Mouse (Mus musculus) embryonic facial prominence, embryonic 12.5 days (tissue): Measurements from ENCODE around the gene Bag1. TPM values are rescaled to one million over a fixed set of nuclear protein-coding genes. Genes with fewer than 3 reads are reported as not detected.

Source experiments
- ATAC-seq: fragments of 200-750 bp; cut with Nextera tagmentation; 2 replicates; pipeline ENCODE4 v1.8.0; 2017; ENCODE audit not compliant: insufficient number of reproducible peaks, insufficient read depth, low FRiP score, low TSS enrichment
- H3K27ac ChIP-seq: fragments of 300-500 bp; sonication (generic); 2 replicates; pipeline ENCODE4 v1.5.1; 2016; ENCODE audit warnings: mild to moderate bottlenecking
- H3K27me3 ChIP-seq: fragments of 300-500 bp; sonication (generic); 2 replicates; pipeline ENCODE4 v1.6.1; 2016; ENCODE audit warnings: mild to moderate bottlenecking, moderate library complexity
- H3K36me3 ChIP-seq: fragments of 300-500 bp; sonication (generic); 2 replicates; pipeline ENCODE4 v1.6.1; 2016; ENCODE audit warnings: mild to moderate bottlenecking
- H3K4me1 ChIP-seq: fragments of 300-500 bp; sonication (generic); 2 replicates; pipeline ENCODE4 v1.6.1; 2016
- H3K4me2 ChIP-seq: fragments of 300-500 bp; sonication (generic); replicated peaks from 2 replicates; pipeline ENCODE4 v1.6.1; 2016; ENCODE audit warnings: mild to moderate bottlenecking, moderate library complexity
- H3K4me3 ChIP-seq: fragments of 300-500 bp; sonication (generic); 2 replicates; pipeline ENCODE4 v1.5.1; 2016; ENCODE audit warnings: mild to moderate bottlenecking
- H3K9ac ChIP-seq: fragments of 300-500 bp; sonication (generic); 2 replicates; pipeline ENCODE4 v1.6.1; 2016; ENCODE audit warnings: mild to moderate bottlenecking, moderate library complexity
- H3K9me3 ChIP-seq: fragments of 300-500 bp; sonication (generic); 2 replicates; pipeline ENCODE4 v1.6.1; 2016; ENCODE audit warnings: mild to moderate bottlenecking, moderate library complexity
- WGBS: fragments of 180-500 bp; shearing (Covaris S2); methylation state at CpG from one replicate; pipeline ENCODE4 v1.1.7; 2016; 5-methylcytosine and 5-hydroxymethylcytosine counted together
- polyA plus RNA-seq: library from polyadenylated mRNA; unstranded; fragments of >200 nt; fragmentation: Nextera tagmentation; extraction: Ambion mirVana; gene quantifications from 2 replicates; pipeline ENCODE4 v1.2.1, GENCODE M21; 2016

Gene Bag1
- polyA plus RNA-seq: 252 and 253 TPM in 2 replicates

DNA sequence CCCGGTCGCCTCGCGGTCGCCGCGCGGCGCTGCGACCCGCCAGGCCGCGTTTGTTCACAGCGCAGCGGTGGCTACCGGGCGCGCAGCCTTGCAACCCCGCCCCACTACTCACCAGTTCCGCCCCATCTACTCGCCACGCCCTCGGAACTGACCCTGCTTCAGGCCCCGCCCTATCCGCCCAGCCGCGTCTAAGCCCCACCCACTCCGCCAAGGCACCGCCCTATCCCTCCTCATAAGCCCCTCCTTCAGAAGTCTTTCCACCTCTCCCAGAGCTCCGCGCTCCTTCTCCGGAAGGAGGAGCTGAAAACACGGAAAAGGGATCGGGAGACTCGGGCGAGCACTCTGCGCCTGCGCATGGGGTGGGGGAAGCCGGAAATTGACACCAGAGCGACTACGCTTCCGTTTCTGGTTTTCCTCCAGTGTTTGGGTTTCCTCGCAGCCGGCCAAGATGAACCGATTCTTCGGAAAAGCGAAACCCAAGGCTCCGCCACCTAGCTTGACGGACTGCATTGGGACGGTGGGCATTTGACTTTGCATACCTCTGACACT, at the start of gene Bag1, which contains the start of gene Chmp5:
Gene Bag1 (minus strand): TSS at position 135 of the 549 bp plus-strand sequence.
Gene Chmp5 (plus strand): TSS at position 248 of the 549 bp plus-strand sequence.
- Histone ChIP-seq H3K36me3 (peaks cover 43% of the 10 kb centered on the region), H3K9ac (peak within 1 kb of the TSS; percentile 90), H3K4me1 (peaks cover 20% of the 10 kb centered on the region), H3K9me3 (no peaks in the 10 kb centered on the region), H3K4me3 (peak within 1 kb of the TSS; percentile 88), H3K27me3 (no peaks in the 10 kb centered on the region), H3K4me2 (peak within 1 kb of the TSS; percentile 89), H3K27ac (peak within 1 kb of the TSS; percentile 83)
- peak; percentile 96 for ATAC-seq
- 1% methylated on average over 50 of the region's 50 CpGs for WGBS

DNA sequence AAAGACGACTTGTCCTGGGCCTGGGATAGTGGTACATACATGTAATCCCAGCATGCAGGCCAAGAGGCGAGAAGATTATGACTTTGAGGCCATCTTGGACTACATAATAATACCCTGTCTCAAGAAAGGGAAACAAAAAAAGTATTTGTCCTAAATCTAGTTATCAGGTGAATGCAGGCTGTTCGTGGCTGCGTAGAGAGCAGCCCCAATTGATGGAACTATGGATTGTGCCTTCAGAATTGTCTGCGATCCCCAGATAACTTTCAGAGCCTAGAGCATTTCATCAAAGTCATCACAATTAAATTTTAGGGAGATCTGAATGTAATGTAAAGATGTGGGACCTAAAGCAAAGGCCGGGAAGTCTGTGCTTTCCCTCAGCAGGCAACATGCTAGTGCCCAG, 48.2 kb upstream of the Bag1 start:
- no peak for ATAC-seq
- 94% methylated on average over 6 of the region's 6 CpGs for WGBS
- Histone ChIP-seq H3K36me3 (peaks cover 85% of the 10 kb centered on the region), H3K4me3 (no peak overlapping the region), H3K27me3 (no peaks in the 10 kb centered on the region), H3K4me2 (no peak overlapping the region), H3K4me1 (no peaks in the 10 kb centered on the region), H3K9me3 (no peaks in the 10 kb centered on the region), H3K27ac (no peak overlapping the region), H3K9ac (no peak overlapping the region)

DNA sequence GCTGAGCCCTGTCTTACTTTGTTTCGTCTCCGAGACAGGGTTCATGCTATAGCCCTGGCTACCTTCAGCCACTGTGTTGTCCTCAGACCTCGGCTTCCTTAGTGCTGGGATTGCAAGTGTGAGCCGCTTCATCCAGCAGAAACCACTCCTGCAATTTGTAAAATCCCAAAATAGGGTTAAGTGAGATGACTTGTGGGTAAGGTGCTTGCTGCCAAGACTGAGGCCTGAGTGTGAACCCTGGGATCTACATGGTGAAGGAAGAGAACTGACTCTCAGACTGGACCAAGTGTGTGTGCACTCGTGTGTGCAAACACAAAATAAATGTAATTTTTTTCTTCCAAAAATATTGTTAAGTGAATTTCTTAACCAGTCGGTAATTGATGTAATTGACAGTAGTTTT, 41.5 kb upstream of the Bag1 start:
- Histone ChIP-seq H3K27ac (no peak overlapping the region), H3K9ac (no peak overlapping the region), H3K4me2 (no peak overlapping the region), H3K27me3 (no peaks in the 10 kb centered on the region), H3K4me1 (no peaks in the 10 kb centered on the region), H3K9me3 (no peaks in the 10 kb centered on the region), H3K4me3 (no peak overlapping the region), H3K36me3 (peaks cover 83% of the 10 kb centered on the region)
- no peak for ATAC-seq
- WGBS: 84% methylated on average over 6 of the region's 6 CpGs

DNA sequence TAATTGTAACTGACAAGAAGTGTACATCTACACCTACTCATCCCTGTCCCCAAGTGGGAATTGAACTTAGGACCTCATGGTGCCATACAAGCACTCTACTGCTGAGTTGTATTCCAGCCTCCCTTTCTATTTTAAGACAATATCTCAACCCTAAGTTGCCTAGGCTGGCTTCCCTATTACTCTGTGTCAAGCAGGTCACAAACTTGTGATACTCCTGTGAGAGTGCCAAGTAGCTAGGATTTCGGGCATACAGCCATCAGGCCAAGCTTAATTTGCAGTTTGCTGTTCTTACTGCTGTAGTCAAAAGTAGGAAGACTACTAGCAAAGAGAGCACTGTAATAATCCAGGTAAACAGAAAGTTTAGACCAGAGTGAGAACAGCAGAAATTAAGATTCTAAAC, 35.6 kb upstream of the Bag1 start:
- Histone ChIP-seq H3K9ac (no peak overlapping the region), H3K4me3 (no peak overlapping the region), H3K4me2 (no peak overlapping the region), H3K27ac (no peak overlapping the region), H3K36me3 (peaks cover 63% of the 10 kb centered on the region), H3K4me1 (no peaks in the 10 kb centered on the region), H3K9me3 (no peaks in the 10 kb centered on the region), H3K27me3 (no peaks in the 10 kb centered on the region)
- ATAC-seq: no peak
- WGBS: 91% methylated on average over 1 of the region's 1 CpGs

DNA sequence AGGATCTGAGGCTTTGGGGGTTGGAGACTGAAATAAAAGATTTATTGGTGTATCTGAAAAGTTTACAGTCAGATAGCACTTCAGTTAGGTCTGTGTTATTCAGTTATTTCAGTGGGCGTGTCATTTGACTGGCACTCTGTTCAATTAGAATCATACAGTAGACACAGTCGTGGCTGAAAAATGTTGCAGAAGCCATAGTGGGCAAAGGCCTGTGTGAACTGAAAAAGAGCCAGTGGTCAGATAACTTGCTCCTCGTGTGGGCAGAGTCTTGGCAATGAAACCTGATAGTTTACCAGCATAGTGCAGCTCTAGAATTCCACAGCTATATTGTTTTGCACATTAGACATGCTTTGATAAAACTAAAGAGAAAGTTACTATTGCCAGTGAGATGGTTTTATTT, 34.4 kb upstream of the Bag1 start:
- Histone ChIP-seq H3K4me2 (no peak overlapping the region), H3K4me1 (no peaks in the 10 kb centered on the region), H3K9me3 (no peaks in the 10 kb centered on the region), H3K36me3 (peaks cover 65% of the 10 kb centered on the region), H3K27ac (no peak overlapping the region), H3K27me3 (no peaks in the 10 kb centered on the region), H3K9ac (no peak overlapping the region), H3K4me3 (no peak overlapping the region)
- WGBS: 68% methylated on average over 3 of the region's 3 CpGs
- no peak for ATAC-seq

DNA sequence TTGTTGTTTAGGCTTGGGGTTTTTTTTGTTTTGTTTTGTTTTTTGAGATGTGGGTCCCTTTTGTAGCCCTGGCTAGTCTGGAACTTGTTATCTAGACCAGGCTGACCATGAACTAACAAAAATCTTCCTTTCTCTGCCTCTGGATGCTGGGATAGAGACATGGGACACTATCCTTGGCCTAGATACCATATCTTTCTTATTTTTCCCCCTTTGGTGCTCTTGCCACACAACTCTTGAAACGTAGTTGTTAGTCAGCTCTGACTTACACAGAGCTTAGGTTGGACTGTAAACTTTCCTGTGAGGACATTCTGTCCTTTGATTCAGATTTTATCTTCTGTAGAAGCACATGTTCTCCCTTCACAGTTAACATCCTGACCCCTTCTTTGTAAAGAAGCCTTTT, 31.3 kb upstream of the Bag1 start:
- WGBS: 92% methylated on average over 1 of the region's 1 CpGs
- H3K4me2 ChIP-seq: no peak overlapping the region

DNA sequence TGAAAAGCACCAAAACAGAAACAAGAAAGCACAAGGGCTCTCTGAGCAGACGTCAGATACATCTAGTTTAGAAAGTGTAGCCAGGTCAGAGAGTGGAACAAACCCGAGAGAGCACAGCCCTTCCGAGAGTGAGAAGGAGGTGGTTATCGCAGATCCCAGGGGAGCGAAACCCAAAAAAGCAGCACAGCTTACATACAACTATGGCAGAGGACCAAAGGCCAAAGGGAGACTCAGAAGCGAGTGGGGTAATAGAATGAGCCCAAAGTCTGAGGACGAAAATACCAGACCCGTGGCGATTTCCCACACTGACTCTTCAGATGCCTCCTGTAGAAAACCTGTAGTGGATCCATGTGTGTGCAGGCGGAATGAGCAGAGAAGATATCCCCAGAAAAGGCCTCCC, 28.6 kb upstream of the Bag1 start:
- Histone ChIP-seq H3K4me3 (no peak overlapping the region), H3K27ac (no peak overlapping the region), H3K4me2 (no peak overlapping the region), H3K36me3 (peaks cover 51% of the 10 kb centered on the region), H3K9ac (no peak overlapping the region), H3K27me3 (no peaks in the 10 kb centered on the region), H3K9me3 (no peaks in the 10 kb centered on the region), H3K4me1 (peaks cover 9% of the 10 kb centered on the region; the same call in 1 of the 2 replicates)
- ATAC-seq: no peak
- WGBS: 88% methylated on average over 10 of the region's 10 CpGs

More for the DNA sequence above, 31.3 kb upstream of the Bag1 start:
- no peaks in the 10 kb centered on the region for H3K4me1 ChIP-seq
- H3K9ac ChIP-seq: no peak overlapping the region
- H3K4me3 ChIP-seq: no peak overlapping the region
- ATAC-seq: no peak
- no peak overlapping the region for H3K27ac ChIP-seq
- no peaks in the 10 kb centered on the region for H3K9me3 ChIP-seq
- H3K27me3 ChIP-seq: no peaks in the 10 kb centered on the region
- H3K36me3 ChIP-seq: peaks cover 52% of the 10 kb centered on the region

DNA sequence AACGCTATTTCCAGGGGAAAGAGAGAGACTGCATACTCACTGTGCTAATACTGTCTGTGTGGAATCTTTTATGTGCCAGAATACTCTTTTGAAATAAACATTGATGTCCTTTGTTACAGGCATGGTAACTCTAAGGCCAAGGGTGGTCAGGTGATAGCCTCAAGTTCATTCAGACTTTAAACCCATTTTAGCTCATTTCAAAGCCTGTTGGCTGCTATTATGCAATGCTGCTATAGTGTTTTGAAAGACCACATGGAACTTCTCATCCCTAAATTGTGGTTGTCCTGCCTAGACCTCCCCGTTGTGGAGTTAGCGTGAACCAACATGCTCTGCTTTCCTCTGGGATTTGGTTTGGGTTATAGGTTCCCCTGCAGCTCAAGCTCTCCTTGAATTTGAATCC, 27.6 kb upstream of the Bag1 start:
- no peak for ATAC-seq
- 92% methylated on average over 3 of the region's 3 CpGs for WGBS
- peaks cover 41% of the 10 kb centered on the region for H3K36me3 ChIP-seq

DNA sequence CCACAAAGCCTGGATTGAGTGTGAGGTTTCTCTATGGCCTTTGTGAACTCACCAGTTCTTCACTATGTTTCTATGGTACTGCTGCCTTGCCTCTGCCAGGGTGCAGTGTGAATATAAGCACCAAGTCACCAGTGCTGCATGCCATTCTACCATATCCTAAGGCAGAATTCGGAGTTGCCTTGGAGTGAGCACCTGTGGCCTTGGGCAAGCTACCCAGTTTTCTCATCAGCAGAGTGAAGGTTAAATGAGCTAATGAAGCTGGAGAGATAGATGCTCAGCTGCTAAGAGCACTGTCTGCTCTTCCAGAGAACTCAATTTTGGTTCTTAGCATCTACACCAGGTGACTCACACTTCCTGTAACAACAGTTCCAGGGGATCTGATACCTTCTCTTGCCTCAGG, 25.9 kb upstream of the Bag1 start:
- Histone ChIP-seq H3K27me3 (no peaks in the 10 kb centered on the region), H3K9me3 (no peaks in the 10 kb centered on the region), H3K9ac (no peak overlapping the region), H3K4me3 (no peak overlapping the region), H3K27ac (no peak overlapping the region), H3K36me3 (peaks cover 26% of the 10 kb centered on the region), H3K4me1 (peaks cover 16% of the 10 kb centered on the region; the same call in 1 of the 2 replicates), H3K4me2 (no peak overlapping the region)
- ATAC-seq: no peak
- WGBS: 91% methylated on average over 1 of the region's 1 CpGs

More for the DNA sequence above, 27.6 kb upstream of the Bag1 start:
- Histone ChIP-seq H3K9ac (no peak overlapping the region), H3K4me1 (peaks cover 9% of the 10 kb centered on the region; the same call in 1 of the 2 replicates), H3K9me3 (no peaks in the 10 kb centered on the region), H3K27ac (no peak overlapping the region), H3K27me3 (no peaks in the 10 kb centered on the region), H3K4me3 (no peak overlapping the region), H3K4me2 (no peak overlapping the region)

DNA sequence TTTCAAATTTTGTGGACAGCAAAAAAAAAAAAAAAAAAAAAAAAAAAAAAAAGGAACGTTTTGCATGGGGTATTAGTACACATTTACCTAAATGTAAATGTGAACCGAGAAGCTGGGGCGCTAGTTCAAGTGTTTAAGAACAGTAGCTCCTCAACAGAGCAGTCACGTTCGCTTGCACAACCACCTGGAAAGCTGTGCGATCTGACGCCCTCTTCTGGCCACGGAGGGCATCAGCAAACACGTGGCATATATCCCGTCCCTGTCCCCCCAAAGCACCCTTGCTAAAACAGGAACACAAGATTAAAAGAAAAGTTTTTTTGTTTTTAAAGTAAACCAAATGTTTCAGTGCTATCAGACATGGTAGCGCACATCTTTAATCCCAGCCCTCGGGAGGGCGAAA, 23.6 kb upstream of the Bag1 start:
- WGBS: 25% methylated on average over 13 of the region's 13 CpGs
- Histone ChIP-seq H3K27ac (no peak overlapping the region), H3K4me1 (peaks cover 16% of the 10 kb centered on the region; the same call in 1 of the 2 replicates), H3K4me2 (peak overlapping the region; percentile 74), H3K9me3 (no peaks in the 10 kb centered on the region), H3K36me3 (peaks cover 10% of the 10 kb centered on the region), H3K27me3 (no peaks in the 10 kb centered on the region), H3K9ac (no peak overlapping the region), H3K4me3 (peak overlapping the region; percentile 98)
- ATAC-seq: no peak

DNA sequence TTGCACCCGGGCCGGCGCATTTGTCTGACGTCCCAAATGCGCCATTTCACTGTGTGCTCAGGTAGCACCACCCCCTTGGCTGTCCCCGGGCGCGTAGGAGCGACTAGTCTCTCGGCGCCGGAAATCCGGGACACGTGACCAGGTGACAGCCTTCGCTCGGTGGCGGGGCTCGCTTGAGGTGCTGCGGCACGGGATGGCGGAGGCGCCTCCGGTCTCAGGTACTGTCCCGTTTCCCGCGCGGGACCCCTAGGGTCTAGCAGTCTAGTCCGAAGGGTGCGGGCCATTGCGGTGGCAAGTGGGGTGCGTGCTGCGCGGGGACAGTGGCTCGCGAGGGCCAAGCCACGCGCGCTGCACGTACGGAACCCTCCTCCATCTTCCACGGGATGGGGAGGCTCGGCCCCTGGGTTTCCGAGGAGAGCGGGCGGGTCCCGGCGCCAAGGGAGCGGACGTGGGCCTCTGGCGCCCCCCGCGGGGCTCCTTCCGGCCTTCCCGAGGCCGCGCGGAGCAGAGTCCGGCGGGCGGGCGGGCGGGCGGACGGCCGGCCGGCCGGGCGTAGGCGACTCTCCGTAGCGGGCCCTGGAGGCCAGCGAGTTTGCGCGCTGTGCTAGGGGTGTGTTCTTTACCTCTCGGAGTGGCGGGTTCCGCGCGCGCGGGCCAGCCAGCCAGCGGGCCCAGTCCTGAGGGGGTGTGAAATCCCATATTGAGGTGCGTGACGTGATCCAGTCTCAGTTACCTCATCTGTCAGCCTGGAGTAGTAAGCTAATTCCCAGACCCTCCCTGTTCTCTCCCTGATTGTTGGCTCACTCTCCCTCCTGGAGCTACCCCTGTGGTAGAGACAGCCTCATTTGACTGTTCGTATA, 23.0 kb upstream of the Bag1 start, which contains the start of gene Nfx1:
Gene Nfx1 (plus strand): TSS at position 65 of the 860 bp plus-strand sequence.
- peak within 1 kb of the TSS; percentile 94 for H3K27ac ChIP-seq
- H3K4me1 ChIP-seq: peaks cover 16% of the 10 kb centered on the region; the same call in 1 of the 2 replicates
- peak within 1 kb of the TSS; percentile 94 for H3K9ac ChIP-seq
- peak within 1 kb of the TSS; percentile 98 for H3K4me3 ChIP-seq
- peaks cover 11% of the 10 kb centered on the region for H3K36me3 ChIP-seq
- WGBS: under 1% methylated on average over 76 of the region's 85 CpGs
- peak; percentile 89 for ATAC-seq
- no peaks in the 10 kb centered on the region for H3K9me3 ChIP-seq
- H3K4me2 ChIP-seq: peak within 1 kb of the TSS; percentile 74
- no peaks in the 10 kb centered on the region for H3K27me3 ChIP-seq

DNA sequence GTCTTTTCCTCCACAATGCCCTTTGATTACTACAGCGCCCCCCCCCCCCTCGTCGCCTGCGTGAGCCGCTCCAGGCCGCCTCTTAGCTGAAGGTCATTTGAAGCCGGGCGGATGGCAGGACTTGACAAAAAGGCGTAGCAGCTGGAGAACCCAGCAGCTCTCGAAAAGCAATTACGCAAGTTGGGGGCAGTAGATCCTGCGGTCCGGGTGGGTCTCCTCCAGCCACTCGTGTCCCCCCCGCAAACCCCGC, 22.4 kb upstream of the Bag1 start:
- Histone ChIP-seq H3K4me3 (peak overlapping the region; percentile 98), H3K4me1 (peaks cover 16% of the 10 kb centered on the region; the same call in 1 of the 2 replicates), H3K36me3 (peaks cover 16% of the 10 kb centered on the region), H3K27me3 (no peaks in the 10 kb centered on the region), H3K4me2 (peak overlapping the region; percentile 74), H3K9me3 (no peaks in the 10 kb centered on the region), H3K27ac (peak overlapping the region; percentile 94), H3K9ac (peak overlapping the region; percentile 94)
- WGBS: 0% methylated on average over 16 of the region's 16 CpGs
- no peak for ATAC-seq
